Mouse (Mus musculus) liver, adult 2 months (tissue): ENCODE data around the gene Brf1.

Experiments
- CTCF ChIP-seq: fragments of 200-500 bp; IDR thresholded peaks from 2 replicates; pipeline ENCODE4 v1.5.1; 2011; ENCODE audit warnings: low read depth, low read length, control low read depth
- POLR2A ChIP-seq: fragments of 200-500 bp; IDR thresholded peaks from 2 replicates; pipeline ENCODE4 v1.6.1; 2011; ENCODE audit warnings: low read length, control low read depth; ENCODE audit not compliant: insufficient read depth; ENCODE audit errors: extremely low read depth

- TF ChIP-seq CTCF (no peak), POLR2A (no peak)
Observed at GRCm38 (mm10) chr12:112938873-112939565, 61.5 kb downstream of the Brf1 start.
